Mouse (Mus musculus): ENCODE data around the gene Lrmda. TPM values are rescaled to one million over a fixed set of nuclear protein-coding genes. Genes with fewer than 3 reads are reported as not detected.

The Lrmda gene
- polyA plus RNA-seq, 1 experiment from 2014 or later, result not detected

DNA sequence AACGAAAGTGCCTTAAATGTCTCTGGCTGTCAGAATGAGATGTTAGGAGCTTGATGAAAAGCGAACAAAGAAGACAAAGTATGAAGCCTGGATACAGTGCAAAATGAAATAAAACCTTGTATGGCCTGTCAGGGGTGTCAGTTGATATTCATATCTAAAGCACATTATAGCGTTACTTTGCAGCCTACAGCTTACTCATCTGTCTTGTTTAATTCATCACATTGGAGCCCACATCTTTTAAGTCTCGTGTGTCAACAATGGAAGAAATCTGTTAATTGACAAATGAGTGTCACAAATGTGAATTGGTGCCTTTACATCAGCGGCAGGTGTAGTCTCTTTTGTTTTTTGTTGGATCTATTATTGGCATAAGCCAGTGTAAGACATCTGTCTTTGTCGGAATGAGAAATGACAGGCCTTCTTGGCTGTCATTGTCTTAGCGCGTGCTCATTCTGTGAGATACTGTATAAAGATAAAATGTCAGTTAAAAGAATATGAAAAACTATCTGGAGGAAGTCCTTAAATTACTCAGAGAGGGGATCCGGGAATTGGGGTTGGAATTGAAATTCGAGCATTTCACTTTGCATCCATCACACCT lies 26.8 kb downstream of the Lrmda start:
- ATAC-seq (ENCODE audit: low FRiP score, low TSS enrichment) (no peak), DNase-seq (peak; percentile 11)
- H3K4me1 ChIP-seq (ENCODE audit: control insufficient read depth, insufficient read depth, low read length), result no peaks in the 10 kb centered on the region
- 66% methylated on average over 10 of the region's 10 CpGs for WGBS
- H3K27me3 ChIP-seq (ENCODE audit: control insufficient read depth, insufficient read depth, low read length), result 0 out of 2 replicates have a peak, but pooled peaks cover 3% of the 10 kb centered on the region
- no peaks in the 10 kb centered on the region for H3K9me3 ChIP-seq (ENCODE audit: control insufficient read depth, low read length)
- H3K4me3 ChIP-seq (replicated peaks; ENCODE audit: low read depth, low read length), result no peak overlapping the region
- H3K27ac ChIP-seq (replicated peaks; ENCODE audit: low read depth, low read length), result no peak overlapping the region
- no peak overlapping the region for H3K9ac ChIP-seq (replicated peaks; ENCODE audit: low read length)
- H3K4me2 ChIP-seq (ENCODE audit: low read length), result no peak overlapping the region
- H3K36me3 ChIP-seq (ENCODE audit: control insufficient read depth, insufficient read depth, low read length), result no peaks in the 10 kb centered on the region

DNA sequence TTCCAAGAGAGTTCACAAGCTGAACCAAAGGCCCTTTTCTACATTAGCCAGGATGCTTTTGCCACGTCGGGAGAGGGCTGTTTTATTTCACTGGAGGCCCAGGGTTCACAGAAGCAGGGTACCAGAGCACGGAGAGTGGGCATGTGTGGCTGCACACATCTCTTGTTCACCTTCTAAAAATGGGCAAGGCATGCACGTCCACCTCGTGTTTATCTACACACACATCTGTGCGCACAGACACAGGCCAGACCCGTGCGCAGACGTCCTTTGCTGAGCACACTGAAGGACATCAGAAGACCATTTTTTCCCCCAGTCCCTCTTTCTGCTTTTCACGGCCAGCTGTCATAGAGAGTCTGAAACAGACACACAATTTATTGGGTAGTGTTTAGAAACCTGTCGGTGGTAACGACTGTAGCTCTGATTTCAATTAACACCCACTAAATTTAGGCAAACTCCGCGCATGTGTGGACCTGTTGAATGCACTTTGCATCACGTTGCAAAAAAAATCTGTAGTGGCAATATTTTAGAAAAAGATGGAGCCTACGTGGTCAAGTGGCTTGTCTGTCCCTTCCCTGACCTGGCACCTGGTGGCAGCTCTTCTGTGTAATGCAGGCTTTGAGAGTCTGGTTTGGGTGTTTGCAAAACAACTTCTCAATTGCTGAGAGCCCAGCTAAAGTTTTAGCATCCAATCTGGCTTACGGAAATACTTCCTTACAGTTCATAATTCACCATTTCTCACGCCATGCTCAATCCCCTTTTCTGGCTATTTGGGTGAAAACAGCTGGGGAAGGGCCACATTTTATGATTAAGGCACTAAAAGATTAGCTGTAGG lies 28.8 kb downstream of the Lrmda start:
- ATAC-seq (ENCODE audit: low FRiP score, low TSS enrichment), result no peak
- Histone ChIP-seq H3K4me2 (ENCODE audit: low read length) (no peak overlapping the region), H3K9ac (replicated peaks; ENCODE audit: low read length) (no peak overlapping the region), H3K4me1 (ENCODE audit: control insufficient read depth, insufficient read depth, low read length) (no peaks in the 10 kb centered on the region), H3K27ac (replicated peaks; ENCODE audit: low read depth, low read length) (no peak overlapping the region), H3K27me3 (ENCODE audit: control insufficient read depth, insufficient read depth, low read length) (no peaks in the 10 kb centered on the region), H3K9me3 (ENCODE audit: control insufficient read depth, low read length) (no peaks in the 10 kb centered on the region), H3K36me3 (ENCODE audit: control insufficient read depth, insufficient read depth, low read length) (no peaks in the 10 kb centered on the region), H3K4me3 (replicated peaks; ENCODE audit: low read depth, low read length) (no peak overlapping the region)
- DNase-seq, result no peak
- WGBS, result 90% methylated on average over 18 of the region's 18 CpGs

DNA sequence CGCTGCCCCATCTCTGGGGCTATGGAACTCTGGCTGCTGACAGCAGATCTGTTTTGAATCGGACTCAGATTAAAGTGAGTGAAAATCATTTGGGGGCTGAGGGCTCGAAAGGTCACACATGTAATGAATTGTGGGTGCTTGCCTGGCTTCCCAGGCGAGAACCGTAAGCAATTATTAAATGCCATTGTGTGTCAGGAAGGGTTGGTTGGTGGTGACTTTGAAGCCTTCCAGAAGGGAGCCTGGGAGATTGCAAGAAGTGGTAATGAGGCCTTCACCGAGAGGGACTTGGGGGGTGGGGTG lies 29.3 kb downstream of the Lrmda start:
- Histone ChIP-seq H3K4me3 (replicated peaks; ENCODE audit: low read depth, low read length) (no peak overlapping the region), H3K27ac (replicated peaks; ENCODE audit: low read depth, low read length) (no peak overlapping the region), H3K36me3 (ENCODE audit: control insufficient read depth, insufficient read depth, low read length) (no peaks in the 10 kb centered on the region), H3K4me1 (ENCODE audit: control insufficient read depth, insufficient read depth, low read length) (no peaks in the 10 kb centered on the region), H3K4me2 (ENCODE audit: low read length) (no peak overlapping the region), H3K27me3 (ENCODE audit: control insufficient read depth, insufficient read depth, low read length) (no peaks in the 10 kb centered on the region), H3K9me3 (ENCODE audit: control insufficient read depth, low read length) (no peaks in the 10 kb centered on the region), H3K9ac (replicated peaks; ENCODE audit: low read length) (no peak overlapping the region)
- DNase-seq (no peak), ATAC-seq (ENCODE audit: low FRiP score, low TSS enrichment) (no peak)
- WGBS, result 70% methylated on average over 6 of the region's 6 CpGs

DNA sequence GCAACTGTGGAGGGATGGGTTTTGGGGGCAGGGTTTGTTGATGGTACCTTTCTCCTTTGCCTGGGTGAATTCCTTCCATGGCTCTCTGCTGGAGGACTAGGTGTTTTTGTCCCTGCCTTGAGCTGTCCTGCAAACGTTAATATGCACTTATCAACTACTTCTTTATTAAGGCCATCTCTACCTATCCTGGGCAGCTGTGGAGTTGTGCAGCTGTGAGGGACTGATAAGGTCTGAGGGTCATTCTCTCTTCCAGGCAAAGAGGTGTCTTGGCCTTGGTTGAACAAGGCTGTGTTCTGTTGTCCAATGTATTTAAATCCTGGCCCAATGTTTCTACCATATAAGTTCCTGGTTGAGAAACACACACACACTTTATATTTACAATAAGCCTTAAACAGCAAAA lies 29.8 kb downstream of the Lrmda start:
- Histone ChIP-seq H3K4me2 (ENCODE audit: low read length) (no peak overlapping the region), H3K9me3 (ENCODE audit: control insufficient read depth, low read length) (no peaks in the 10 kb centered on the region), H3K4me3 (replicated peaks; ENCODE audit: low read depth, low read length) (no peak overlapping the region), H3K9ac (replicated peaks; ENCODE audit: low read length) (no peak overlapping the region), H3K4me1 (ENCODE audit: control insufficient read depth, insufficient read depth, low read length) (no peaks in the 10 kb centered on the region), H3K27me3 (ENCODE audit: control insufficient read depth, insufficient read depth, low read length) (no peaks in the 10 kb centered on the region), H3K27ac (replicated peaks; ENCODE audit: low read depth, low read length) (no peak overlapping the region), H3K36me3 (ENCODE audit: control insufficient read depth, insufficient read depth, low read length) (no peaks in the 10 kb centered on the region)
- DNase-seq (no peak), ATAC-seq (ENCODE audit: low FRiP score, low TSS enrichment) (no peak)
- WGBS, result 86% methylated on average over 1 of the region's 1 CpGs

DNA sequence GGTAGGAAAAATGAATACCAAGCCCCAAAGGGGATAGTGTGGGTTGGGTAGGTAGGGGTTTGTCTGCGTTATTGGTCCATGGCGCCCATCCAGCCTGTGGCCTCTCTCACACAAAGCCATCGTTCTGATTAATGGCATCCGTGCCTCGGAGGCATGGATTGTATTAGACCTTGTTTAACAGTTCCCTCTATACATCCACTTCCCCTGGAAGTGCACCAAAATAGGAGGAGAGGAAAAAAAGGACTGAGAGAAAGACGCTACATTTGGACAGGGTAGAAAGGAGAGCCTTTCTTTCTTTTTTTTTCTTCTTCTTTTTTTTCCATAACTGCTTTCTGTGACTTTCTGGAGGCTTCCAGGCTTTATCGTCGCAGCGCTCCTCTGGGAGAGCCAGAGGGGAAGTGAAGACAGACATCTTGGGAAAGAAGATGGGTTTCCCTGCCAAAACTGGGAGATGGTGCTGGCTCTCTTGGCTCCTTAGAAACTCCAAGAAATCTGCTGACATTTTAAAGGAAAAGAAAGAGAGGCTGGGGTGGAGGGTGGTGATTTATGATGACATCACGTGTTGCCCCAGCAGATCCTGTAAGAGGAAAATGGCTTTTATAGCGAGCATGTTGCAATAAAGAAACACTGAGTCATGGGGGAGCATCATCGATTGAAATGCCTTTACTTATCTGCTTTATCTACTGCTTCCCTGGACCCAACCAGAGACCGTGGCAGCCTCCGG lies 32.6 kb downstream of the Lrmda start:
- Histone ChIP-seq H3K27me3 (ENCODE audit: control insufficient read depth, insufficient read depth, low read length) (no peaks in the 10 kb centered on the region), H3K36me3 (ENCODE audit: control insufficient read depth, insufficient read depth, low read length) (no peaks in the 10 kb centered on the region), H3K4me3 (replicated peaks; ENCODE audit: low read depth, low read length) (no peak overlapping the region), H3K4me1 (ENCODE audit: control insufficient read depth, insufficient read depth, low read length) (no peaks in the 10 kb centered on the region), H3K9me3 (ENCODE audit: control insufficient read depth, low read length) (no peaks in the 10 kb centered on the region), H3K9ac (replicated peaks; ENCODE audit: low read length) (no peak overlapping the region), H3K27ac (replicated peaks; ENCODE audit: low read depth, low read length) (no peak overlapping the region), H3K4me2 (ENCODE audit: low read length) (no peak overlapping the region)
- WGBS, result 85% methylated on average over 14 of the region's 14 CpGs
- no peak for ATAC-seq (ENCODE audit: low FRiP score, low TSS enrichment)
- DNase-seq, result no peak

DNA sequence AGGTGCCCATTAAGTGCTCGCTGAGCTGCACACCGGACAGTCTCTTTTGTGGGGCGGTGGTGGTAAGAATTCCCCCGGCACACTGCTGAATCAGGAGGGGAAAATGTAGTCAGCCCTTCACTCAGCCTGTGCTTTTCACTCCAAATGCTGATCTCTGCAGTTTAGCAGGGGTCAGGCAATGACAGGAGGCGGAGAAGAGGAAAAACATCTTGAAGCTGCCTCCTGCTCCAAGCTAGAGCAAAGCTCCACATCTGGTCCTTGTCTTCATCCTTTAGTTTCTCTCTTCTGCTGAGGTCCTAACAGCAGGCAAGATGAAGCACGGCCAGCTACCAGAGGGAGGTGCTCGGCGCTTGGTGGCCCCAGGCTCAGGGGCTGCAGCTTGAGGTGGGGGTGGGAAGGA lies 36.1 kb downstream of the Lrmda start:
- H3K27ac ChIP-seq (replicated peaks; ENCODE audit: low read depth, low read length), result no peak overlapping the region
- ATAC-seq (ENCODE audit: low FRiP score, low TSS enrichment) (no peak), DNase-seq (no peak)
- H3K4me1 ChIP-seq (ENCODE audit: control insufficient read depth, insufficient read depth, low read length), result peaks cover 8% of the 10 kb centered on the region; the same call in 1 of the 2 replicates
- WGBS, result 84% methylated on average over 8 of the region's 8 CpGs
- no peaks in the 10 kb centered on the region for H3K9me3 ChIP-seq (ENCODE audit: control insufficient read depth, low read length)
- H3K36me3 ChIP-seq (ENCODE audit: control insufficient read depth, insufficient read depth, low read length), result no peaks in the 10 kb centered on the region
- H3K4me2 ChIP-seq (ENCODE audit: low read length), result no peak overlapping the region
- H3K4me3 ChIP-seq (replicated peaks; ENCODE audit: low read depth, low read length), result no peak overlapping the region
- no peaks in the 10 kb centered on the region for H3K27me3 ChIP-seq (ENCODE audit: control insufficient read depth, insufficient read depth, low read length)
- H3K9ac ChIP-seq (replicated peaks; ENCODE audit: low read length), result no peak overlapping the region

DNA sequence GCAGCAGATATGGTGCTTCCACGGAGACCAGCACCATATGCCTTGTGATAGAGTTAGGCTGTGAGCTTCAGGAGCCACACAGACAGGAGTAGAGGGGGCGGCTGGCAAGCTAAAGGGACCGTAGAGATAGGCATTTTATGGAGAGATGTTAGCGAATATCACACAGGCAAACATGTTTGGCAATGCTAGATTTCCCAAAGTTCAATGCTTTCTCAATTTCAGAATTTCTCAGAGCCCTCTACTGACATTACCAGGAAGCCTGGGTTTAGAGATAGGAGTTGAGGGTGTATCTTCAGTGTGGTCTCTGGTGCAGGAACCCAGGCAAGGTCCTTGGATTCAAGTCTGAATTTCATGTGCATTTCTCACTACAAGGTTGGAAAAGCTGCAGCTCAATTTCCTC lies 36.7 kb downstream of the Lrmda start:
- Histone ChIP-seq H3K27ac (replicated peaks; ENCODE audit: low read depth, low read length) (no peak overlapping the region), H3K4me2 (ENCODE audit: low read length) (no peak overlapping the region), H3K36me3 (ENCODE audit: control insufficient read depth, insufficient read depth, low read length) (no peaks in the 10 kb centered on the region), H3K9ac (replicated peaks; ENCODE audit: low read length) (no peak overlapping the region), H3K4me1 (ENCODE audit: control insufficient read depth, insufficient read depth, low read length) (peaks cover 12% of the 10 kb centered on the region; the same call in 1 of the 2 replicates), H3K9me3 (ENCODE audit: control insufficient read depth, low read length) (no peaks in the 10 kb centered on the region), H3K27me3 (ENCODE audit: control insufficient read depth, insufficient read depth, low read length) (no peaks in the 10 kb centered on the region), H3K4me3 (replicated peaks; ENCODE audit: low read depth, low read length) (no peak overlapping the region)
- WGBS, result 85% methylated on average over 4 of the region's 4 CpGs
- DNase-seq (no peak), ATAC-seq (ENCODE audit: low FRiP score, low TSS enrichment) (no peak)

DNA sequence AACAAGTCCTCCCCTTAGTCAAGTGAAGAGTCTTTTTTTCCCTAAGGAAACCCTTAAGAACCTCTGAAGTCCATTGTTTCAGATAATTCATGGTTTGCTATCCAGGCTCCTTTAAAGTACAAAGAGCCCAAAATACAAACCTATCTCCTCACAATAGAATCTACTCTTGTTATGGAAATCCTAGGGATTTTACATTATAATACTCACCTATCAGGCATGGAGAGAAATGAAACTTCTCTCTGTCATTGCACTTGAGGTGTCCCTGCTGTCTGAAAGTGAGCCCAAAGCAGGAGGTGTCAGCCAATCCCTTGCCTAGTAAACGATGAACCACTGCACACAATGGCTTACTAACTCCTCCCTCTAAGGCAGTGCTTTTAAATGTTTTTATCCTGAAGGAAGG lies 39.2 kb downstream of the Lrmda start:
- Histone ChIP-seq H3K4me2 (ENCODE audit: low read length) (no peak overlapping the region), H3K4me1 (ENCODE audit: control insufficient read depth, insufficient read depth, low read length) (peaks cover 14% of the 10 kb centered on the region; the same call in 1 of the 2 replicates), H3K27me3 (ENCODE audit: control insufficient read depth, insufficient read depth, low read length) (no peaks in the 10 kb centered on the region), H3K36me3 (ENCODE audit: control insufficient read depth, insufficient read depth, low read length) (no peaks in the 10 kb centered on the region), H3K4me3 (replicated peaks; ENCODE audit: low read depth, low read length) (no peak overlapping the region), H3K9ac (replicated peaks; ENCODE audit: low read length) (no peak overlapping the region), H3K9me3 (ENCODE audit: control insufficient read depth, low read length) (no peaks in the 10 kb centered on the region), H3K27ac (replicated peaks; ENCODE audit: low read depth, low read length) (no peak overlapping the region)
- WGBS, result 51% methylated on average over 1 of the region's 1 CpGs
- no peak for ATAC-seq (ENCODE audit: low FRiP score, low TSS enrichment)
- DNase-seq, result no peak

Data from midbrain, embryonic 14.5 days (tissue).